Mouse (Mus musculus): ENCODE measurements around the gene Crip2.

Gene Crip2

DNA sequence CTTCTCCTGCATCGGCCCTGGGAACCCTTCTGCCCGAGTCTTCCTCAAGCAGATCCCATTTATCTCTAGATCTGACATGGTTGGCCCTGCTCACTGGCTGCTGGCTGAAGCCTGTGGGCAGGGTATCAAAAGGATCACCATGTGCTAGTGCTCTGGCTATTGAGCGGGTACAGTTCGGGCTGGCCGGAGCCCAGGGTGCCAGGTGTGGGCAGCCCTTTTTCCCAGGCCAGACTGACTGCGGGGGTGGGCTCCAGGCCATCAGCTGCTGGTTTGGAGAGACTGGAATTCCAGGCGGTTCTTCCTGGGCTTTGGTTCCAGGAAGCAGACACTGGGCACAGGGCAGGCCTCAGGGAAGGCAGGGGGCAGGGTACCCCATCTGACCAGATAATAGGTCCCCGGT, 7.4 kb downstream of the Crip2 start:
- DNase-seq (ENCODE audit: low read depth): no peak

DNA sequence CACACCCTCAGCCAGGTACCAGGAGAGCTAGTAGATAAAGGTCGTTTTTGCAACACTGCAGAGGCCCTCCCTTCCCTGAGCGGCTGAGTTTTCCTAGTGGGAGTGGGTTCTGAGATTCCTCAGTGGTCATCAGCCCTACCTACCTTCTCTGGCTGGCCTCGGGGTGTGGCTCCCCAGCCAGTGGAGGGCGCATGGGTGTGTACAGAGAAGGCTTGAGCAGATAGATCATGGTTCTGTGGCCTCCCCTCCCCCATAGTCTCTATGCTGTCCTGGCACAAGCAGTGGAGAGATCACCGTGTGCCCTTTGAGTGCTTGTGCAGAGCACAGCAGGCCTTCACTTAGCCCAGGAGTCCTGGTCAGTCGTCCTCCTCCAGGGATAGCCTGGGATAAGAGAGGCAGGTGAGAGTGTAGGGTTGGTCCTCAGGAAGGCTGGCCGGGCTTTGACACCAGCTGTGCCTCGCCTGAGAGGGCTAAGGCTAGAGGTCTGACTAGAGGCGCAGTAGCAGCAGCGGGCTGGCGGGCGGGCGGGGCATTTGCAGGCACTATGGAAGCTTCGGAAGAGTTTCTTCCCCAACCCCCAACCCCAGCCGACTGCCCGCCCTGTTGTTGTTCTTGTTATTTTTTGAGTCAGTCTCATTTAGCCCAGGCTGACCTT, 8.5 kb downstream of the Crip2 start:
- DNase-seq (ENCODE audit: low read depth): no peak

GRCm38 (mm10) chr12:113149341-113149740, 9.3 kb downstream of the Crip2 start:
- DNase-seq (ENCODE audit: low read depth): no peak

- DNase-seq (ENCODE audit: low read depth): no peak
These were observed 9.9 kb downstream of the Crip2 start for GRCm38 (mm10) chr12:113149896-113150295.

DNA sequence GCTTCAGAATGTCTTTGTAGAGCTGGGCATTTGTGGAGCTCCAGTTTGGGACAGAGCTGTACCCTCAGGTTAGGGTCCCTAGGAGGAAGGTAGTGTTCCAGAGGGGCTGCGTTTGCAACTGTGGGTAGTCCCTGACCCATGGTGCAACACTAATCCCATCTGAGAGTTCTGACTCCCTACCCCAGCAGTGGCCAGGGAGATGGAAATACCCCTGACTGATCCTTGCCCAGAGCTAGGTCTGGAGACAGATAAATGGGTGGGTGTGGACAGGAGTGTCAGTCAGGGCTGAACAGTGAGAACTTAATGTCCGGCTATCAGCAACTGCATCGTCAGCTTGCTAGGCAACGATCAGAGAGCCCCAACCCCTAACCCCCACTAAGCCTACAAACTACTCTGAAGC, 10.6 kb downstream of the Crip2 start:
- DNase-seq (ENCODE audit: low read depth): no peak

DNA sequence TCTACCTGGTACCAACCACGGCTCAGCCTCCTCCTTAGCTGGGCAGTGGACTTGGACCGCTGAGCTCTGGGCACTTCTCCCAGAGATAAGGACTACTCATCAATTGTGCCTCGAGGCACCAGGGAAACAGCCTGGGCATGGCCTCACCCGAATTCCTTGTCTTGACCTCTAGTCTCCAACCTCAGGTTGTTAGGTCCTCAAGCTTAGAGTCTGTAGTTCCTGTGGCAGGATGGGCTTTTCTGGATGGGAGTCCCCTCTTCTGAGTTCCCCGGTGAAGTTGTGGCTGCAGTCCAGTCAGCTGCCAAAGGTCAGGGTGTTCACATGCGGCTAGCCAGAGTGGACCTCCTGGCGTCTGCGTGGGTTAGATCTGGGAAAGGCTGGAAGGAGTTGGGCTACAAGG, 11.0 kb downstream of the Crip2 start:
- no peak for DNase-seq (ENCODE audit: low read depth)

- DNase-seq (ENCODE audit: low read depth): no peak
These were observed 11.7 kb downstream of the Crip2 start for GRCm38 (mm10) chr12:113151661-113152271.

- no peak for DNase-seq (ENCODE audit: low read depth)
These were observed 12.2 kb downstream of the Crip2 start for GRCm38 (mm10) chr12:113152272-113152661.

- DNase-seq (ENCODE audit: low read depth): no peak
These were observed 13.0 kb downstream of the Crip2 start for GRCm38 (mm10) chr12:113152991-113153525.

DNA sequence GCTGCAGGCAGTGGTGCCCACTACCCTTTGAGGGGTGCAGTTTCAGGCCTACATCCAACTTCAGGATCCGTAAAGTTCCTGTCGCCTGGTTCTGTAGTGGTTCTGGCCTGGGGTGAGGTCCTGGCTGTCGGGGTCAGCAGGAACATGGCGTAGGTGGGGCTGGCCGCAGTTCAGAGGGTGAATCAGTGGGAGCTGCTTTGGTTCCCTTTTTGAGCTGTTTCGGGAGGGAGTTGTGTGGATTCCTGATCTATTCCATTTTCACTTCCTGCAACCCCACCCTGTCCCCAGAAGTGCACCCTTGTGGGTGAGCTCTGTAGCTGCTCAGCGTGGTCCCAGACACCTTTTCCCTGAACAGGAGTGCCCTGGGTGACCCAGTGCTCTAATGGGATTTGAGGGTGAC, 13.9 kb downstream of the Crip2 start:
- no peak for DNase-seq (ENCODE audit: low read depth)

GRCm38 (mm10) chr12:113154747-113155075, 14.7 kb downstream of the Crip2 start:
- DNase-seq (ENCODE audit: low read depth): no peak

DNA sequence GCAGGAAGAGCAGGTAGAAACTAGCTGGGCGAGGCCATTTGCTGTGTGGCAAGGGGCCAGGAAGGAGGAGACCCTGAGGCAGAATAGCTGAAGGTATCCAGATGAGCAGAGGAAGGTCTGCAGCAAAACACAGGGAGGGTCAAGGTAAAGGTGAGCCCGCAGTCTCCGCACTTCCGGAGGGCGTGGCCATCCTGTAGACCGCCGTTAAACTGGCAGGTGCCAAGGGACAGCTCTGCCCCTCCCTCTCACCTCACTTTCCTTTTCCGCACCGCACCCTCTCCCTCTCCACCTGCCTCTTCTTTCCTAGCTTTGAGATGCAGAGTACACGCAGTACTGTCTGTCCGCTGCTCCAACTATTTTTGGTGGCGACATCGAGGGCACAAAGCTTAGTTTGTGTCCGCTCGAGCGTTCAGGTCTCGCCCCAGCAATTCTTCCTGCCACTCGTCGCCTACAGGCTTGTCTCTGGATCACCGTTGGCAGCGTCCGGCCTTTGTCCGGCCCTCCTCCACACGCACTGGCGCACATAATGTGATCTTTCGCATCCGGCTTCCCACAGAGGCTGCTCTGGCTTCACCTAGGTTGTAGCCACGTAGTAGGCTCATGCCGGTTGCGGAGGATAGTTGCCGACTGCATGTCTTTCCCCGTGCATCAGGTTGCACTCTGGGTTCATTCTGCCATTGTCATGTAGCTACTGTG, 15.2 kb downstream of the Crip2 start:
- DNase-seq (ENCODE audit: low read depth): no peak

- DNase-seq (ENCODE audit: low read depth): peak; percentile 99
These were observed 16.0 kb downstream of the Crip2 start, which contains the start of gene Tedc1 for GRCm38 (mm10) chr12:113155887-113156539. Tedc1 (plus strand) TSS chr12:113156421.

GRCm38 (mm10) chr12:113156540-113156929, 16.5 kb downstream of the Crip2 start:
- no peak for DNase-seq (ENCODE audit: low read depth)

- no peak for DNase-seq (ENCODE audit: low read depth)
These were observed 17.0 kb downstream of the Crip2 start for GRCm38 (mm10) chr12:113157002-113157401.

GRCm38 (mm10) chr12:113157521-113157920, 17.5 kb downstream of the Crip2 start:
- DNase-seq (ENCODE audit: low read depth): no peak

- no peak for DNase-seq (ENCODE audit: low read depth)
These were observed 17.9 kb downstream of the Crip2 start for GRCm38 (mm10) chr12:113157971-113158370.

DNA sequence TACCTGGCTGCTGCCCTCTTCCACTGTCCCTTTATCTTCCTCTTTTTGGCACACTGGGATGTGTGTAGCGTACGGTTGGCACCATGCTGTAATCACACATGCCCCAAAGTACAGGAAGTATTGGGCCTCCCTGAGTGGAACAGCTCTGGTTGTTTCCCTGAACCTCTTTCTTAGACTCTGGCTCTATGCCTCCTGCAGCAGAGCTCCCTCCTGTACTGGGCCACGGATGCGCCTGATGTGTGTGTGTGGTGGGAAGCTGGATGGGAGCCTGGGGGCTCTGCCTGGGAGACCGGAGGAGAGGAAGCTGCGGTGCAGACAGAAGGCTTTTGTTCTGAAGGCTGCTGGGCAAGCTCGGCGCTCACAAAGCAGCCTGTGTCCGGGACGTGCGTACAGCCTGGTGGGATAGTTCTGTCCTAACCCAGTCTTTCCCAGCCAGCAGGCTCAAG, 23.5 kb downstream of the Crip2 start:
- DNase-seq (ENCODE audit: low read depth): no peak

GRCm38 (mm10) chr12:113168031-113168536, 28.0 kb downstream of the Crip2 start:
- no peak for DNase-seq (ENCODE audit: low read depth)

DNA sequence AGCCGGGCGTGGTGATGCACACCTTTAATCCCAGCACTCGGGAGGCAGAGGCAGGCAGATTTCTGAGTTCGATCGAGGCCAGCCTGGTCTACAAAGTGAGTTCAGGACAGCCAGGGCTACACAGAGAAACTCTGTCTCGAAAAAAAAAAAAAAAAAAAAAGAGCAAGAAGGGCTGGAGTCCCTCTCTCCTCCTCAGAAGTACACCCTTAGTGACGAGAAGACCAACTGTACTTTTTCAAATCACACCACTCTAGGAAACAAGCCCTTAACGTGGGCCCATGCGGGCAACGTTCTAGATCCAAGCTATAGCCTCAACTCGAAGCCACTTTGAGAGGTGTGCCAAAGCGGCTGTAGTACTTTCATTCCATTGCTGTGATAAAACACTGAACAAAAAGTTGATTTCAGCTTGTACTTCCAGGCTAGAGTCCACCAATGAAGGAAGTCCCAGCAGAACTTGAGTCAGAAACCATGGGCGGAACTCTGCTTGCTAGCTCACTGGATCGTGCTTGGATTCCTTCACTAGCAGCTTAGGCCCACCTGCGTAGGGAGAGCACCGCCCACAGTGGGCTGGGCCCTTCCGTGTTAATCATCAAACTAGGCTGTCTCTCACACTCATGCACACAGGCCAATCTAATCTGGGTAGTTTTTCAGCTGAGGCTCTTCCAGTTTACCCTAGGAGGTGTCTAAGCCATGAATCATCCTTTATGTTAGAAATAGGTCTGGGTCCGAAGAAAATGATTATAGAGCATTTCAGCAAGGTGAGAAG, 37.1 kb downstream of the Crip2 start:
- no peak for DNase-seq (ENCODE audit: low read depth)

DNA sequence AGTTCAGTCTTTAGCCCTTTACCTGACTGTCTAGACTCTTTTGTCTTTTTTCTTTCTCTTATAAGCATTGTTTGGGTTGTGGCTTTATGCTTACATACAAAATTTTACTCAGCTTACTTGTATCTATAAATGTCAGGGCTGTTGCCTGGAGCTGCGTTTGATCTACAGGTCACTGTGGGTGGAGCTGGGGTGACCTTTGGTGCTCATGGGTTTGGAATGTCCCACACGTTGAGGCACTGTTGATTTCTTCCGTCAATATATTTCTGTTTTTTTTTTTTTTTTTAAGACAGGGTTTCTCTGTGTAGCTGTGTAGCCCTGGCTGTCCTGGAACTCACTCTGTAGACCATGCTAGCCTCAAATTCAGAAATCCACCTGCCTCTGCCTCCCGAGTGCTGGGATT, 41.0 kb downstream of the Crip2 start:
- DNase-seq (ENCODE audit: low read depth): no peak

DNA sequence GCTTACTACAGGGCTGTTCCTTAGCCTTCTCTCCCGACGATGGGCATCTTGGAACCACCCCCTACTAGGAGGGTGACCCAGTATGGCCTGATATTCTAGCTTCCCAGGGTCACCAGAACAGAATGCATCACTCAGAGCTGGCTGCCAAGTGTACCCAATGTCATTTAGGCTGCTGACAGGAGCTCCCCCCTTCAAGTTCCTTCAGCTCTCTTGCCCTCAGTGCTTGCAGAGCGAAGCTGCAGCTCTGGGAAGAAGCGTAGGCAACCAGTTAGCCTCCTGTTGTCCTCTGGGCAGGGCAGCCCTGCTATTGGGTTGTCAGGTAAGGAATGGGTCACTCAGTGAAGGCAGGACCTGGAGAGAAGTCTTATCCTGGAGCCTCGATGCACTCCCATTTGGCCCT, 44.9 kb downstream of the Crip2 start:
- no peak for DNase-seq (ENCODE audit: low read depth)

All from fibroblast of lung, adult 2 months (primary cell).